Mouse (Mus musculus) bone marrow, adult 2 months (tissue): ENCODE results near the gene Mthfs.
"Not testable (repeated sequence)": the region's sequence is repeated elsewhere in the genome, so short reads cannot be mapped to it uniquely, and the experiment has no call there.

ENCODE experiments used
- CTCF ChIP-seq: fragments of 200-500 bp; IDR thresholded peaks from 2 replicates; pipeline ENCODE4 v1.5.1; 2011; ENCODE audit warnings: low read length, control low read depth; ENCODE audit not compliant: control insufficient read depth, insufficient read depth
- POLR2A ChIP-seq: fragments of 200-500 bp; IDR thresholded peaks from 2 replicates; pipeline ENCODE4 v1.6.1; 2011; ENCODE audit warnings: low read depth, mild to moderate bottlenecking, control low read depth, low read length, borderline replicate concordance; ENCODE audit not compliant: control insufficient read depth

DNA sequence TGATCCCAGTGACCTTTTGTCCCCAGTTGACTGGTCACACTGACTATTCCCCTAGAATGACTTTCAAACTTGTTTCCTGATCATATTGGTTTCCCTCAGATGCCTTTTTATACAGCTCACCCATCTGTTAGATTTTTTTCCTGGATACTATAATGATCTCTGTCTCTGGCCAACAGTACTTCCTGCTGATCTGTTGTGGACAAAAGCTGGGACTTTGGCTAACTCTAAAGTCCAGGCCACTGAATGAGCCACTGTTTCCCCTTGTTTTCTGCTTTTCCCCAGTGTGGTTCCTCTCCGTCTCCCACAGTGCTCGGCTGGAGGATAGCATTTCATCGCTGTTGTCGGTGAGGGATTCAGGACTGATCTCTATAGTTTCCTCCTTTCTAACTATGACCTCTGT lies 7.7 kb downstream of the Mthfs start:
- not testable (repeated sequence) for TF ChIP-seq CTCF, POLR2A
